Mouse (Mus musculus) embryonic facial prominence, embryonic 11.5 days (tissue): Measurements from ENCODE around the gene Borcs5. TPM values are rescaled to one million over a fixed set of nuclear protein-coding genes. Genes with fewer than 3 reads are reported as not detected.

Experiments
- ATAC-seq: fragments of 200-750 bp; cut with Nextera tagmentation; replicated peaks from 2 replicates; pipeline ENCODE4 v1.8.0; 2017; ENCODE audit warnings: low read depth; ENCODE audit not compliant: insufficient number of reproducible peaks, low FRiP score, low TSS enrichment
- DNase-seq: peaks from one replicate; pipeline ENCODE4 v3.0.0-alpha.2; 2015; ENCODE audit warnings: low spot score
- H3K27ac ChIP-seq: fragments of 300-500 bp; sonication (generic); replicated peaks from 2 replicates; pipeline ENCODE4 v1.5.1; 2014; ENCODE audit warnings: mild to moderate bottlenecking, low read depth, low read length, control low read depth
- H3K27me3 ChIP-seq: fragments of 300-500 bp; sonication (generic); 2 replicates; pipeline ENCODE4 v1.6.1; 2014; ENCODE audit warnings: mild to moderate bottlenecking, low read length, moderate library complexity, mixed read lengths; ENCODE audit not compliant: control insufficient read depth, insufficient read depth
- H3K36me3 ChIP-seq: fragments of 300-500 bp; sonication (generic); replicated peaks from 2 replicates; pipeline ENCODE4 v1.6.1; 2014; ENCODE audit warnings: low read depth, mild to moderate bottlenecking, low read length, moderate library complexity, mixed read lengths; ENCODE audit not compliant: control insufficient read depth, insufficient read depth
- H3K4me1 ChIP-seq: fragments of 300-500 bp; sonication (generic); 2 replicates; pipeline ENCODE4 v1.6.1; 2014; ENCODE audit warnings: low read length, mixed read lengths; ENCODE audit not compliant: control insufficient read depth, insufficient read depth
- H3K4me2 ChIP-seq: fragments of 300-500 bp; sonication (generic); 2 replicates; pipeline ENCODE4 v1.6.1; 2014; ENCODE audit warnings: low read depth, mild to moderate bottlenecking, control low read depth, low read length, moderate library complexity
- H3K4me3 ChIP-seq: fragments of 300-500 bp; sonication (generic); 2 replicates; pipeline ENCODE4 v1.5.1; 2014; ENCODE audit warnings: low read depth, low read length, control low read depth
- H3K9ac ChIP-seq: fragments of 300-500 bp; sonication (generic); replicated peaks from 2 replicates; pipeline ENCODE4 v1.6.1; 2014; ENCODE audit warnings: mild to moderate bottlenecking, control low read depth, low read length
- H3K9me3 ChIP-seq: fragments of 300-500 bp; sonication (generic); replicated peaks from 2 replicates; pipeline ENCODE4 v1.6.1; 2016; ENCODE audit warnings: mild to moderate bottlenecking, low read length, inconsistent platforms, mixed read lengths; ENCODE audit not compliant: control insufficient read depth
- whole genome bisulfite sequencing: fragments of 180-500 bp; shearing (Covaris S2); extraction: QIAGEN DNeasy Blood & Tissue Kit; methylation state at CpG from one replicate; pipeline ENCODE4 v1.1.7; 2014; 5-methylcytosine and 5-hydroxymethylcytosine counted together
- polyA plus RNA-seq: library from polyadenylated mRNA; unstranded; fragments of >200 nt; fragmentation: Nextera tagmentation; extraction: Ambion mirVana; gene quantifications from 2 replicates; pipeline ENCODE4 v1.2.1, GENCODE M21; 2014

The Borcs5 gene
- polyA plus RNA-seq, 1 experiment from 2014 or later, result 19.6 TPM

GRCm38 (mm10) chr6:134643296-134643695, 4.0 kb downstream of the Borcs5 start:
- WGBS, result 97% methylated on average over 5 of the region's 5 CpGs
- Histone ChIP-seq H3K4me2 (no peak overlapping the region), H3K4me1 (no peaks in the 10 kb centered on the region; the same call in 1 of the 2 replicates), H3K9me3 (no peaks in the 10 kb centered on the region), H3K27ac (no peak overlapping the region), H3K36me3 (no peaks in the 10 kb centered on the region), H3K27me3 (no peaks in the 10 kb centered on the region), H3K9ac (no peak overlapping the region), H3K4me3 (no peak overlapping the region)
- DNase-seq (no peak), ATAC-seq (no peak)

- ATAC-seq (0 out of 2 replicates have a peak, but pooled peaks have one; percentile 7), DNase-seq (no peak)
- H3K4me2 ChIP-seq, result no peak overlapping the region
- H3K27ac ChIP-seq, result no peak overlapping the region
- H3K9me3 ChIP-seq, result no peaks in the 10 kb centered on the region
- no peak overlapping the region for H3K4me3 ChIP-seq
- 87% methylated on average over 6 of the region's 6 CpGs for WGBS
- H3K36me3 ChIP-seq, result no peaks in the 10 kb centered on the region
- no peaks in the 10 kb centered on the region for H3K4me1 ChIP-seq
- no peak overlapping the region for H3K9ac ChIP-seq
- H3K27me3 ChIP-seq, result no peaks in the 10 kb centered on the region
Measured at GRCm38 (mm10) chr6:134646835-134647234, 7.5 kb downstream of the Borcs5 start.

GRCm38 (mm10) chr6:134647621-134648020, 8.3 kb downstream of the Borcs5 start:
- no peaks in the 10 kb centered on the region for H3K9me3 ChIP-seq
- ATAC-seq (no peak), DNase-seq (peak; percentile 19)
- WGBS, result 17% methylated on average over 5 of the region's 5 CpGs
- H3K4me2 ChIP-seq, result no peak overlapping the region
- no peaks in the 10 kb centered on the region for H3K27me3 ChIP-seq
- H3K27ac ChIP-seq, result no peak overlapping the region
- no peak overlapping the region for H3K9ac ChIP-seq
- H3K4me3 ChIP-seq, result no peak overlapping the region
- no peaks in the 10 kb centered on the region for H3K36me3 ChIP-seq
- H3K4me1 ChIP-seq, result no peaks in the 10 kb centered on the region

GRCm38 (mm10) chr6:134648356-134648755, 9.0 kb downstream of the Borcs5 start:
- Histone ChIP-seq H3K27me3 (no peaks in the 10 kb centered on the region), H3K9ac (no peak overlapping the region), H3K9me3 (no peaks in the 10 kb centered on the region), H3K36me3 (no peaks in the 10 kb centered on the region), H3K27ac (no peak overlapping the region), H3K4me2 (no peak overlapping the region), H3K4me1 (no peaks in the 10 kb centered on the region), H3K4me3 (no peak overlapping the region)
- no peak for DNase-seq
- ATAC-seq, result no peak
- WGBS, result 72% methylated on average over 5 of the region's 5 CpGs

- no peaks in the 10 kb centered on the region for H3K9me3 ChIP-seq
- peak; percentile 44 for DNase-seq
- no peak overlapping the region for H3K4me2 ChIP-seq
- H3K9ac ChIP-seq, result no peak overlapping the region
- H3K4me1 ChIP-seq, result peaks cover 2% of the 10 kb centered on the region; the same call in 1 of the 2 replicates
- no peak overlapping the region for H3K4me3 ChIP-seq
- no peaks in the 10 kb centered on the region for H3K36me3 ChIP-seq
- H3K27me3 ChIP-seq, result no peaks in the 10 kb centered on the region
- H3K27ac ChIP-seq, result 0 out of 2 replicates have a peak overlapping the region, but pooled peaks have one; percentile 20
- WGBS, result 35% methylated on average over 4 of the region's 4 CpGs
- no peak for ATAC-seq
Measured at GRCm38 (mm10) chr6:134656527-134656926, 17.2 kb downstream of the Borcs5 start.

GRCm38 (mm10) chr6:134659108-134659958, 20.0 kb downstream of the Borcs5 start:
- H3K9me3 ChIP-seq, result no peaks in the 10 kb centered on the region
- H3K27ac ChIP-seq, result no peak overlapping the region
- peak; percentile 70; the same call in 1 of the 2 replicates for ATAC-seq
- peaks cover 2% of the 10 kb centered on the region; the same call in 1 of the 2 replicates for H3K4me1 ChIP-seq
- WGBS, result 20% methylated on average over 9 of the region's 9 CpGs
- peak; percentile 79 for DNase-seq
- no peak overlapping the region for H3K4me3 ChIP-seq
- no peaks in the 10 kb centered on the region for H3K36me3 ChIP-seq
- no peaks in the 10 kb centered on the region for H3K27me3 ChIP-seq
- H3K4me2 ChIP-seq, result no peak overlapping the region
- no peak overlapping the region for H3K9ac ChIP-seq

- H3K9me3 ChIP-seq, result no peaks in the 10 kb centered on the region
- ATAC-seq (no peak), DNase-seq (no peak)
- WGBS, result 83% methylated on average over 8 of the region's 8 CpGs
- H3K4me2 ChIP-seq, result no peak overlapping the region
- H3K36me3 ChIP-seq, result no peaks in the 10 kb centered on the region
- H3K9ac ChIP-seq, result no peak overlapping the region
- H3K27ac ChIP-seq, result no peak overlapping the region
- H3K27me3 ChIP-seq, result no peaks in the 10 kb centered on the region
- H3K4me1 ChIP-seq, result peaks cover 2% of the 10 kb centered on the region; the same call in 1 of the 2 replicates
- no peak overlapping the region for H3K4me3 ChIP-seq
Measured at GRCm38 (mm10) chr6:134660714-134661406, 21.6 kb downstream of the Borcs5 start.

- WGBS, result 86% methylated on average over 5 of the region's 5 CpGs
- Histone ChIP-seq H3K27ac (no peak overlapping the region), H3K4me2 (no peak overlapping the region), H3K9ac (no peak overlapping the region), H3K36me3 (no peaks in the 10 kb centered on the region), H3K9me3 (no peaks in the 10 kb centered on the region), H3K4me1 (no peaks in the 10 kb centered on the region), H3K27me3 (no peaks in the 10 kb centered on the region), H3K4me3 (no peak overlapping the region)
- ATAC-seq (no peak), DNase-seq (no peak)
Measured at GRCm38 (mm10) chr6:134664573-134664972, 25.3 kb downstream of the Borcs5 start.
